Mouse (Mus musculus): ENCODE measurements around the gene Sardh. TPM values are rescaled to one million over a fixed set of nuclear protein-coding genes. Genes with fewer than 3 reads are reported as not detected.
A peak's percentile ranks its signal among the peaks of the same experiment; 100 is the strongest.

Sardh gene
- polyA plus RNA-seq (2014; fragmentation: Nextera tagmentation; extraction: Ambion mirVana), result 5.5 and 6.4 TPM in 2 replicates

DNA sequence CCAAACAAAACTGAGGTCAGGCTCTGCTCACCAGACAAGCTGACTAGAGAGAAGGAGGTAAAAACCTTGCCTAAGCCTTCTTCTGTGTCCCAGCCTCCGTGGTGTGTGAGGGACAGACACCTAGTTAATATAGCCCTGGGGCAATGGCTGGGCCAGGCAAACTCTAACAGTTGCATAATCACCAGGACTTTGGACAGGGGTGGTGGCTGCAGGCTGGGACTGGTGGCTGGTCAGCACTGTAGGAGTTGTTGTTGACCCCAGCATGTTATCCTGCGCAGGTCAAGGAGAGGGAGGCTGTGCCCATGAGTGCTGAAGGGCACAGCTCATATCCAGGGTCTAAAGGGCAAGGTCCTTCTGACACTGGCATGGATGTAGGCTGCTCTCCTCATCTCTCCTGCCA is at the start of gene Sardh:
Sardh (minus strand) TSS at position 127 of the 400 bp plus-strand sequence.
- H3K9ac ChIP-seq (ENCODE audit: low read length), result no peak within 1 kb of the TSS
- H3K9me3 ChIP-seq (ENCODE audit: control insufficient read depth, low read length), result no peaks in the 10 kb centered on the region
- ATAC-seq (ENCODE audit: insufficient read depth, low FRiP score, low TSS enrichment) (no peak), DNase-seq (ENCODE audit: low spot score) (no peak)
- no peak within 1 kb of the TSS for H3K4me2 ChIP-seq (ENCODE audit: low read depth)
- no peaks in the 10 kb centered on the region for H3K27me3 ChIP-seq (ENCODE audit: control insufficient read depth, insufficient read depth, low read length)
- H3K4me3 ChIP-seq (ENCODE audit: low read depth, low read length), result no peak within 1 kb of the TSS
- WGBS, result 83% methylated on average over 2 of the region's 2 CpGs
- no peaks in the 10 kb centered on the region for H3K36me3 ChIP-seq (ENCODE audit: control insufficient read depth, insufficient read depth, low read length)
- H3K27ac ChIP-seq (ENCODE audit: low read depth, low read length), result no peak within 1 kb of the TSS
- no peaks in the 10 kb centered on the region for H3K4me1 ChIP-seq (ENCODE audit: control insufficient read depth, insufficient read depth, low read length)

GRCm38 (mm10) chr2:27296656-27297406 is 48.7 kb upstream of the Sardh start:
- no peak overlapping the region for H3K4me2 ChIP-seq (ENCODE audit: low read depth)
- H3K27me3 ChIP-seq (ENCODE audit: control insufficient read depth, insufficient read depth, low read length), result no peaks in the 10 kb centered on the region
- WGBS, result 71% methylated on average over 9 of the region's 9 CpGs
- no peak overlapping the region for H3K27ac ChIP-seq (ENCODE audit: low read depth, low read length)
- H3K4me3 ChIP-seq (ENCODE audit: low read depth, low read length), result no peak overlapping the region
- ATAC-seq (ENCODE audit: insufficient read depth, low FRiP score, low TSS enrichment) (no peak), DNase-seq (ENCODE audit: low spot score) (no peak)
- H3K4me1 ChIP-seq (ENCODE audit: control insufficient read depth, insufficient read depth, low read length), result peaks cover 11% of the 10 kb centered on the region
- H3K9ac ChIP-seq (ENCODE audit: low read length), result no peak overlapping the region
- H3K9me3 ChIP-seq (ENCODE audit: control insufficient read depth, low read length), result no peaks in the 10 kb centered on the region
- no peaks in the 10 kb centered on the region; the same call in 1 of the 2 replicates for H3K36me3 ChIP-seq (ENCODE audit: control insufficient read depth, insufficient read depth, low read length)

GRCm38 (mm10) chr2:27294777-27295176 is 46.6 kb upstream of the Sardh start:
- Histone ChIP-seq H3K9ac (ENCODE audit: low read length) (no peak overlapping the region), H3K4me2 (ENCODE audit: low read depth) (no peak overlapping the region), H3K9me3 (ENCODE audit: control insufficient read depth, low read length) (no peaks in the 10 kb centered on the region), H3K4me1 (ENCODE audit: control insufficient read depth, insufficient read depth, low read length) (no peaks in the 10 kb centered on the region), H3K36me3 (ENCODE audit: control insufficient read depth, insufficient read depth, low read length) (peaks cover 8% of the 10 kb centered on the region), H3K4me3 (ENCODE audit: low read depth, low read length) (no peak overlapping the region), H3K27ac (ENCODE audit: low read depth, low read length) (no peak overlapping the region), H3K27me3 (ENCODE audit: control insufficient read depth, insufficient read depth, low read length) (no peaks in the 10 kb centered on the region)
- no peak for ATAC-seq (ENCODE audit: insufficient read depth, low FRiP score, low TSS enrichment)
- WGBS, result 97% methylated on average over 3 of the region's 3 CpGs
- no peak for DNase-seq (ENCODE audit: low spot score)

GRCm38 (mm10) chr2:27289019-27289418 is 40.9 kb upstream of the Sardh start:
- Histone ChIP-seq H3K4me1 (ENCODE audit: control insufficient read depth, insufficient read depth, low read length) (peaks cover 6% of the 10 kb centered on the region), H3K4me3 (ENCODE audit: low read depth, low read length) (no peak overlapping the region), H3K4me2 (ENCODE audit: low read depth) (no peak overlapping the region), H3K9ac (ENCODE audit: low read length) (no peak overlapping the region), H3K27ac (ENCODE audit: low read depth, low read length) (peak overlapping the region; percentile 58), H3K27me3 (ENCODE audit: control insufficient read depth, insufficient read depth, low read length) (no peaks in the 10 kb centered on the region), H3K36me3 (ENCODE audit: control insufficient read depth, insufficient read depth, low read length) (peaks cover 8% of the 10 kb centered on the region), H3K9me3 (ENCODE audit: control insufficient read depth, low read length) (no peaks in the 10 kb centered on the region)
- 13% methylated on average over 3 of the region's 3 CpGs for WGBS
- peak; percentile 88 for DNase-seq (ENCODE audit: low spot score)
- ATAC-seq (ENCODE audit: insufficient read depth, low FRiP score, low TSS enrichment), result peak; percentile 46; the same call in 1 of the 2 replicates

- 83% methylated on average over 7 of the region's 7 CpGs for WGBS
- H3K4me3 ChIP-seq (ENCODE audit: low read depth, low read length), result no peak overlapping the region
- H3K4me2 ChIP-seq (ENCODE audit: low read depth), result no peak overlapping the region
- no peaks in the 10 kb centered on the region for H3K9me3 ChIP-seq (ENCODE audit: control insufficient read depth, low read length)
- H3K36me3 ChIP-seq (ENCODE audit: control insufficient read depth, insufficient read depth, low read length), result peaks cover 8% of the 10 kb centered on the region
- H3K9ac ChIP-seq (ENCODE audit: low read length), result no peak overlapping the region
- peaks cover 6% of the 10 kb centered on the region for H3K4me1 ChIP-seq (ENCODE audit: control insufficient read depth, insufficient read depth, low read length)
- DNase-seq (ENCODE audit: low spot score) (no peak), ATAC-seq (ENCODE audit: insufficient read depth, low FRiP score, low TSS enrichment) (no peak)
- H3K27ac ChIP-seq (ENCODE audit: low read depth, low read length), result no peak overlapping the region
- H3K27me3 ChIP-seq (ENCODE audit: control insufficient read depth, insufficient read depth, low read length), result no peaks in the 10 kb centered on the region
Measured at GRCm38 (mm10) chr2:27286971-27287710, 39.0 kb upstream of the Sardh start.

DNA sequence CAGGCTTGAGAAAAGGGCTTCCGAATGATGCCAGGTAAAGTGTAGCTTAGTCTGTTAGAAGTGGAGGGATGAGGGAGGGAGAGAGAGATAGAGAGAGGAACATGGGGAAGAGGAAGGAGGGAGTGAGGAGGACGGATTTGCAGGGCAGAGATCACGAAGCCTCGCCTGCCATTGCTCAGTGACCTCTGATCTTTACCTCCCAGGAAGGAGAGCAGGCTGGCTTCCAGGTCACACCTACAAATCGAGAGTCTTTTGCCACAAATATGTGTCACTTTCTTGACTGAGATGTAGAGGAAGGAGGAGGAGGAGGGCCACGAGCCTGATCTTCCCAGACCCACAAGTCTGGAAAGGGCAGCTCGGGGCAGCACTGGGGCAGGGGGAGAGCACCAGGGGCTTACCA is 36.3 kb upstream of the Sardh start:
- H3K9me3 ChIP-seq (ENCODE audit: control insufficient read depth, low read length), result no peaks in the 10 kb centered on the region
- H3K4me1 ChIP-seq (ENCODE audit: control insufficient read depth, insufficient read depth, low read length), result peaks cover 3% of the 10 kb centered on the region
- H3K27me3 ChIP-seq (ENCODE audit: control insufficient read depth, insufficient read depth, low read length), result no peaks in the 10 kb centered on the region
- DNase-seq (ENCODE audit: low spot score) (no peak), ATAC-seq (ENCODE audit: insufficient read depth, low FRiP score, low TSS enrichment) (no peak)
- 82% methylated on average over 7 of the region's 7 CpGs for WGBS
- peaks cover 5% of the 10 kb centered on the region; the same call in 1 of the 2 replicates for H3K36me3 ChIP-seq (ENCODE audit: control insufficient read depth, insufficient read depth, low read length)
- no peak overlapping the region for H3K9ac ChIP-seq (ENCODE audit: low read length)
- H3K4me3 ChIP-seq (ENCODE audit: low read depth, low read length), result no peak overlapping the region
- H3K27ac ChIP-seq (ENCODE audit: low read depth, low read length), result no peak overlapping the region
- H3K4me2 ChIP-seq (ENCODE audit: low read depth), result no peak overlapping the region

GRCm38 (mm10) chr2:27281771-27282170 is 33.6 kb upstream of the Sardh start:
- Histone ChIP-seq H3K9me3 (ENCODE audit: control insufficient read depth, low read length) (no peaks in the 10 kb centered on the region), H3K4me1 (ENCODE audit: control insufficient read depth, insufficient read depth, low read length) (no peaks in the 10 kb centered on the region), H3K4me3 (ENCODE audit: low read depth, low read length) (no peak overlapping the region), H3K27ac (ENCODE audit: low read depth, low read length) (no peak overlapping the region), H3K4me2 (ENCODE audit: low read depth) (no peak overlapping the region), H3K9ac (ENCODE audit: low read length) (no peak overlapping the region), H3K36me3 (ENCODE audit: control insufficient read depth, insufficient read depth, low read length) (peaks cover 11% of the 10 kb centered on the region), H3K27me3 (ENCODE audit: control insufficient read depth, insufficient read depth, low read length) (no peaks in the 10 kb centered on the region)
- DNase-seq (ENCODE audit: low spot score) (no peak), ATAC-seq (ENCODE audit: insufficient read depth, low FRiP score, low TSS enrichment) (no peak)
- 91% methylated on average over 9 of the region's 9 CpGs for WGBS

- Histone ChIP-seq H3K36me3 (ENCODE audit: control insufficient read depth, insufficient read depth, low read length) (peaks cover 12% of the 10 kb centered on the region), H3K4me1 (ENCODE audit: control insufficient read depth, insufficient read depth, low read length) (no peaks in the 10 kb centered on the region), H3K4me3 (ENCODE audit: low read depth, low read length) (no peak overlapping the region), H3K9ac (ENCODE audit: low read length) (no peak overlapping the region), H3K27ac (ENCODE audit: low read depth, low read length) (no peak overlapping the region), H3K4me2 (ENCODE audit: low read depth) (no peak overlapping the region), H3K27me3 (ENCODE audit: control insufficient read depth, insufficient read depth, low read length) (no peaks in the 10 kb centered on the region), H3K9me3 (ENCODE audit: control insufficient read depth, low read length) (no peaks in the 10 kb centered on the region)
- ATAC-seq (ENCODE audit: insufficient read depth, low FRiP score, low TSS enrichment) (no peak), DNase-seq (ENCODE audit: low spot score) (peak; percentile 77)
- WGBS, result 75% methylated on average over 13 of the region's 13 CpGs
Measured at GRCm38 (mm10) chr2:27280920-27281611, 32.9 kb upstream of the Sardh start.

Measured in neural tube, embryonic 11.5 days (tissue).